Comparison of ENCODE assay signal across 8 mouse cellular contexts in the genomic region with DNA sequence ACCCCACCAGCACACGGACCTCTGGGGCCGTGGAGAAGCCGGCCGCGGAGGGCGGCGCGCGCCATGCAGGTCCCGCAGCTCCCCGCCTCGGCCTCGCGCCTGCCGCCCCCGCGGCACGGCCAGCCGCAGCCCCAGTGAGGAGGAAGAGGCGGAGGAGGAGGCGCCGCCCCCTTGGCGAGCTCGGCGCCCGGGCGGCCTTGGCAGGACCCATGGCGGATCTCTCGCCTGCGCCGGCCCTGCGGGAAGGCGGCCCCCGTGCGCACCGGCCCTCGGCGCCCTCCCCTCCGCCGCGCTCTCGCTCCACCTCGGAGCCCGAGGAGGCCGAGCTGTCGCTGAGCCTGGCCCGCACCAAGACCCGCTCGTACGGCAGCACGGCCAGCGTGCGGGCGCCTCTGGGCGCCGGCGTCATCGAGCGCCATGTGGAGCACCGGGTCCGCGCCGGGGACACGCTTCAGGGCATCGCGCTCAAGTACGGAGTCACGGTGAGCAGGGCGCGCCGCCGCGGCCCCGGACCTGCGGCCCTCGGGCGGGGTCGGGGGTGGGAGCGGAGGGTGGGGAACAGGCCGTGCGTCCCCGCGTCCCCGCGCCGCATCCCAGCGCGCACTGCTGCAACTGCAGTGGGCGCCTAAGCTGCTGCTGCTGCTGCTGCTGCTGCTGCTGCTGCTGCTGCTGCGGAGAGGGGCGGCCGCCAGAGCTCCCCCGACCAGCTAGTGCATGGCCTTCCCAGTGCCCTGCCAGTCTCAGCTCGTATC. TPM values are rescaled to one million over a fixed set of nuclear protein-coding genes. Genes with fewer than 3 reads are reported as not detected.
DNase-seq lines count a peak whose midpoint lies in the region; ATAC-seq and TF ChIP-seq lines count a peak whose summit lies in the region.

Gene Lysmd2 (plus strand): TSS at position 186 of the 752 bp plus-strand sequence.

- peak; percentile 71 for ATAC-seq in CD4-positive, CD25-positive, alpha-beta regulatory T cell, adult 4 months
- ATAC-seq in forebrain, embryonic 12.5 days (ENCODE audit: low FRiP score), result peak; percentile 89
- peak; percentile 89 for ATAC-seq in heart, embryonic 15.5 days (replicated peaks; ENCODE audit: insufficient number of reproducible peaks, insufficient read depth, low FRiP score, low read depth)
- peak; percentile 70 for ATAC-seq in liver, embryonic 14.5 days (ENCODE audit: insufficient read depth)
- peak; percentile 92 for ATAC-seq in neural tube, embryonic 13.5 days (ENCODE audit: low read depth)

- TF ChIP-seq CTCF in liver, embryonic 14.5 days (IDR thresholded peaks at IDR 0.05; ENCODE audit: low read depth), result no peak

- TF ChIP-seq EP300 in liver, embryonic 14.5 days (IDR thresholded peaks at IDR 0.05; ENCODE audit: low read depth), result no peak

- H3K4me1 ChIP-seq in forebrain, embryonic 12.5 days, result peaks cover 14% of the 10 kb centered on the region
- H3K4me1 ChIP-seq in heart, embryonic 15.5 days (replicated peaks), result 0 out of 2 replicates have a peak, but pooled peaks cover 7% of the 10 kb centered on the region
- H3K4me1 ChIP-seq in liver, embryonic 14.5 days (replicated peaks; ENCODE audit: control insufficient read depth in 2 of 2, insufficient read depth in 2 of 2, low read length in 1 of 2), result no peaks in the 10 kb centered on the region
- H3K4me1 ChIP-seq in neural tube, embryonic 13.5 days (replicated peaks), result peaks cover 18% of the 10 kb centered on the region

- no peaks in the 10 kb centered on the region for H3K36me3 ChIP-seq in forebrain, embryonic 12.5 days (replicated peaks)
- no peaks in the 10 kb centered on the region for H3K36me3 ChIP-seq in heart, embryonic 15.5 days
- no peaks in the 10 kb centered on the region for H3K36me3 ChIP-seq in liver, embryonic 14.5 days (replicated peaks; ENCODE audit: control insufficient read depth, insufficient read depth, low read depth)
- no peaks in the 10 kb centered on the region for H3K36me3 ChIP-seq in neural tube, embryonic 13.5 days

- peaks cover 16% of the 10 kb centered on the region for H3K27me3 ChIP-seq in forebrain, embryonic 12.5 days
- H3K27me3 ChIP-seq in heart, embryonic 15.5 days, result peaks cover 4% of the 10 kb centered on the region; the same call in 1 of the 2 replicates
- H3K27me3 ChIP-seq in liver, embryonic 14.5 days (ENCODE audit: control insufficient read depth, insufficient read depth, low read length), result peaks cover 15% of the 10 kb centered on the region
- peaks cover 6% of the 10 kb centered on the region; the same call in 1 of the 2 replicates for H3K27me3 ChIP-seq in neural tube, embryonic 13.5 days

- H3K27ac ChIP-seq in forebrain, embryonic 12.5 days, result peak within 1 kb of the TSS; percentile 83
- H3K27ac ChIP-seq in heart, embryonic 15.5 days, result peak within 1 kb of the TSS; percentile 73
- no peak within 1 kb of the TSS for H3K27ac ChIP-seq in liver, embryonic 14.5 days
- peak within 1 kb of the TSS; percentile 96 for H3K27ac ChIP-seq in neural tube, embryonic 13.5 days (replicated peaks)

- peak within 1 kb of the TSS; percentile 86 for H3K4me2 ChIP-seq in forebrain, embryonic 12.5 days
- H3K4me2 ChIP-seq in heart, embryonic 15.5 days, result peak within 1 kb of the TSS; percentile 84
- peak within 1 kb of the TSS; percentile 68 for H3K4me2 ChIP-seq in liver, embryonic 14.5 days (ENCODE audit: low read depth)
- H3K4me2 ChIP-seq in neural tube, embryonic 13.5 days, result peak within 1 kb of the TSS; percentile 73

- no peaks in the 10 kb centered on the region for H3K9me3 ChIP-seq in forebrain, embryonic 12.5 days
- no peaks in the 10 kb centered on the region for H3K9me3 ChIP-seq in heart, embryonic 15.5 days (replicated peaks)
- H3K9me3 ChIP-seq in liver, embryonic 14.5 days (ENCODE audit: control insufficient read depth, low read length), result no peaks in the 10 kb centered on the region
- H3K9me3 ChIP-seq in neural tube, embryonic 13.5 days, result no peaks in the 10 kb centered on the region

- DNase-seq in brain, embryonic 18.5 days (ENCODE audit: low read depth, low spot score), result peak; percentile 50
- peak; percentile 76 for DNase-seq in kidney, postnatal 14 days
- no peak for DNase-seq in liver, embryonic 14.5 days (ENCODE audit: low read depth in 3 of 3, low spot score in 3 of 3)
- peak; percentile 51 for DNase-seq in thymus, postnatal 14 days

- WGBS in forebrain, embryonic 12.5 days, result under 1% methylated on average over 77 of the region's 94 CpGs
- WGBS in heart, embryonic 15.5 days, result under 1% methylated on average over 84 of the region's 94 CpGs
- WGBS in liver, embryonic 14.5 days (ENCODE audit: insufficient replicate concordance), result under 1% methylated on average over 64 of the region's 94 CpGs
- WGBS in neural tube, embryonic 13.5 days, result under 1% methylated on average over 72 of the region's 94 CpGs

- peak within 1 kb of the TSS; percentile 63 for H3K4me3 ChIP-seq in forebrain, embryonic 12.5 days (replicated peaks)
- H3K4me3 ChIP-seq in heart, embryonic 15.5 days, result peak within 1 kb of the TSS; percentile 69
- H3K4me3 ChIP-seq in liver, embryonic 14.5 days (ENCODE audit: insufficient read depth in 1 of 2, low read depth in 2 of 2, low read length in 2 of 2), result peak within 1 kb of the TSS; percentile 58 to 60
- H3K4me3 ChIP-seq in neural tube, embryonic 13.5 days, result peak within 1 kb of the TSS; percentile 79

- H3K9ac ChIP-seq in forebrain, embryonic 12.5 days, result peak within 1 kb of the TSS; percentile 82
- H3K9ac ChIP-seq in heart, embryonic 15.5 days, result peak within 1 kb of the TSS; percentile 74
- H3K9ac ChIP-seq in liver, embryonic 14.5 days (replicated peaks), result no peak within 1 kb of the TSS
- peak within 1 kb of the TSS; percentile 94 for H3K9ac ChIP-seq in neural tube, embryonic 13.5 days

RNA-seq across cellular contexts. Expression of gene Lysmd2, which starts in this region (rescaled TPM):
- 1 to 10 TPM; 3.9 to 5.6 TPM for polyA plus RNA-seq in CD4-positive, CD25-positive, alpha-beta regulatory T cell, adult 4 months (2017; shearing (Covaris generic))
- polyA plus RNA-seq in forebrain, embryonic 12.5 days (2016; fragmentation: Nextera tagmentation; extraction: Ambion mirVana), result 13.8 and 15.5 TPM in 2 replicates
- polyA plus RNA-seq in heart, embryonic 15.5 days (2015; fragmentation: Nextera tagmentation; extraction: Ambion mirVana), result 20.9 and 21.7 TPM in 2 replicates
- polyA plus RNA-seq in liver, embryonic 14.5 days (2012; rRNA removed), result 1.0 and 1.3 TPM in 2 replicates
- polyA plus RNA-seq in liver, embryonic 14.5 days (2014; fragmentation: Nextera tagmentation; extraction: Ambion mirVana), result 2.1 and 2.8 TPM in 2 replicates
- polyA plus RNA-seq in neural tube, embryonic 13.5 days (2015; fragmentation: Nextera tagmentation; extraction: Ambion mirVana), result 26.9 and 27.0 TPM in 2 replicates

Comparison
In these comparisons a context has a peak if more than half of its experiments do, and no peak if none do; other contexts are left out.
1. DNase-seq: peak in brain, embryonic 18.5 days (single experiment), kidney, postnatal 14 days (single experiment) and thymus, postnatal 14 days (single experiment); none in liver, embryonic 14.5 days (0 of 3).
2. Peak in every context shown above with its lines, with median percentiles within 50 percentile points of each other: ATAC-seq, H3K4me2 ChIP-seq and H3K4me3 ChIP-seq.